Mouse (Mus musculus): Measurements from ENCODE around the gene Wdr27. TPM values are rescaled to one million over a fixed set of nuclear protein-coding genes. Genes with fewer than 3 reads are reported as not detected.
"Not testable (repeated sequence)": the region's sequence is repeated elsewhere in the genome, so short reads cannot be mapped to it uniquely, and the experiment has no call there.

The Wdr27 gene
- polyA plus RNA-seq, 1 experiment: 8.8 TPM

GRCm38 (mm10) chr17:14907136-14907535 lies 35.8 kb downstream of the Wdr27 start:
- 58% methylated on average over 12 of the region's 12 CpGs for WGBS
- DNase-seq: no peak
- Histone ChIP-seq H3K4me3 (replicated peaks; ENCODE audit: extremely low read depth, low read depth, low read length) (no peak overlapping the region), H3K4me1 (ENCODE audit: control insufficient read depth, insufficient read depth, low read length) (no peaks in the 10 kb centered on the region)
- no peak for TF ChIP-seq CTCF (IDR thresholded peaks at IDR 0.05; ENCODE audit: insufficient read depth, low read length)
- no peak for TF ChIP-seq POLR2A (IDR thresholded peaks at IDR 0.05; ENCODE audit: borderline replicate concordance, extremely low read depth, low read depth, low read length)

GRCm38 (mm10) chr17:14906611-14907010 lies 36.3 kb downstream of the Wdr27 start:
- TF ChIP-seq POLR2A (IDR thresholded peaks at IDR 0.05; ENCODE audit: borderline replicate concordance, extremely low read depth, low read depth, low read length): no peak
- TF ChIP-seq CTCF (IDR thresholded peaks at IDR 0.05; ENCODE audit: insufficient read depth, low read length): no peak
- 48% methylated on average over 1 of the region's 1 CpGs for WGBS
- DNase-seq: no peak
- Histone ChIP-seq H3K4me3 (replicated peaks; ENCODE audit: extremely low read depth, low read depth, low read length) (no peak overlapping the region), H3K4me1 (ENCODE audit: control insufficient read depth, insufficient read depth, low read length) (no peaks in the 10 kb centered on the region)

GRCm38 (mm10) chr17:14904637-14905265 lies 38.2 kb downstream of the Wdr27 start:
- no peaks in the 10 kb centered on the region for H3K4me1 ChIP-seq (ENCODE audit: control insufficient read depth, insufficient read depth, low read length)
- DNase-seq: peak; percentile 55
- no peak overlapping the region for H3K4me3 ChIP-seq (replicated peaks; ENCODE audit: extremely low read depth, low read depth, low read length)
- TF ChIP-seq POLR2A (IDR thresholded peaks at IDR 0.05; ENCODE audit: borderline replicate concordance, extremely low read depth, low read depth, low read length): no peak
- peak; percentile 36; the same call in 1 of the 2 replicates for TF ChIP-seq CTCF (IDR thresholded peaks at IDR 0.05; ENCODE audit: insufficient read depth, low read length)
- 49% methylated on average over 7 of the region's 7 CpGs for WGBS

GRCm38 (mm10) chr17:14904206-14904605 lies 38.8 kb downstream of the Wdr27 start:
- 92% methylated on average over 6 of the region's 6 CpGs for WGBS

GRCm38 (mm10) chr17:14903212-14903611 lies 39.7 kb downstream of the Wdr27 start:
- no peak overlapping the region for H3K4me3 ChIP-seq (replicated peaks; ENCODE audit: extremely low read depth, low read depth, low read length)
- no peak for DNase-seq
- TF ChIP-seq POLR2A (IDR thresholded peaks at IDR 0.05; ENCODE audit: borderline replicate concordance, extremely low read depth, low read depth, low read length) (no peak), CTCF (IDR thresholded peaks at IDR 0.05; ENCODE audit: insufficient read depth, low read length) (no peak)
- H3K4me1 ChIP-seq (ENCODE audit: control insufficient read depth, insufficient read depth, low read length): no peaks in the 10 kb centered on the region
- WGBS: 87% methylated on average over 3 of the region's 3 CpGs

More at GRCm38 (mm10) chr17:14904206-14904605, 38.8 kb downstream of the Wdr27 start:
- H3K4me1 ChIP-seq (ENCODE audit: control insufficient read depth, insufficient read depth, low read length): no peaks in the 10 kb centered on the region
- TF ChIP-seq POLR2A (IDR thresholded peaks at IDR 0.05; ENCODE audit: borderline replicate concordance, extremely low read depth, low read depth, low read length) (no peak), CTCF (IDR thresholded peaks at IDR 0.05; ENCODE audit: insufficient read depth, low read length) (no peak)
- H3K4me3 ChIP-seq (replicated peaks; ENCODE audit: extremely low read depth, low read depth, low read length): no peak overlapping the region
- DNase-seq: no peak

- Histone ChIP-seq H3K4me3 (replicated peaks; ENCODE audit: extremely low read depth, low read depth, low read length) (no peak overlapping the region), H3K4me1 (ENCODE audit: control insufficient read depth, insufficient read depth, low read length) (no peaks in the 10 kb centered on the region)
- 84% methylated on average over 1 of the region's 1 CpGs for WGBS
- no peak for TF ChIP-seq POLR2A (IDR thresholded peaks at IDR 0.05; ENCODE audit: borderline replicate concordance, extremely low read depth, low read depth, low read length)
- no peak for TF ChIP-seq CTCF (IDR thresholded peaks at IDR 0.05; ENCODE audit: insufficient read depth, low read length)
- no peak for DNase-seq
These were observed 44.0 kb downstream of the Wdr27 start for GRCm38 (mm10) chr17:14898972-14899371.

GRCm38 (mm10) chr17:14895058-14895457 lies 47.9 kb downstream of the Wdr27 start:
- not testable (repeated sequence) for DNase-seq; H3K4me1 ChIP-seq (ENCODE audit: control insufficient read depth, insufficient read depth, low read length); H3K4me3 ChIP-seq (replicated peaks; ENCODE audit: extremely low read depth, low read depth, low read length)

- Histone ChIP-seq H3K4me3 (replicated peaks; ENCODE audit: extremely low read depth, low read depth, low read length) (no peak overlapping the region), H3K4me1 (ENCODE audit: control insufficient read depth, insufficient read depth, low read length) (no peaks in the 10 kb centered on the region)
- TF ChIP-seq POLR2A (IDR thresholded peaks at IDR 0.05; ENCODE audit: borderline replicate concordance, extremely low read depth, low read depth, low read length) (no peak), CTCF (IDR thresholded peaks at IDR 0.05; ENCODE audit: insufficient read depth, low read length) (no peak)
- 59% methylated on average over 2 of the region's 2 CpGs for WGBS
- DNase-seq: no peak
These were observed 56.0 kb downstream of the Wdr27 start for GRCm38 (mm10) chr17:14886933-14887332.

- 57% methylated on average over 2 of the region's 2 CpGs for whole genome bisulfite sequencing
- peaks cover 4% of the 10 kb centered on the region for H3K4me1 ChIP-seq (ENCODE audit: control insufficient read depth, insufficient read depth, low read length)
- H3K4me3 ChIP-seq (replicated peaks; ENCODE audit: extremely low read depth, low read depth, low read length): no peak overlapping the region
- no peak for TF ChIP-seq CTCF (IDR thresholded peaks at IDR 0.05; ENCODE audit: insufficient read depth, low read length)
- TF ChIP-seq POLR2A (IDR thresholded peaks at IDR 0.05; ENCODE audit: borderline replicate concordance, extremely low read depth, low read depth, low read length): no peak
- no peak for DNase-seq
These were observed 68.2 kb downstream of the Wdr27 start for GRCm38 (mm10) chr17:14874656-14875204.

- H3K4me1 ChIP-seq (ENCODE audit: control insufficient read depth, insufficient read depth, low read length): no peaks in the 10 kb centered on the region
- DNase-seq: no peak
- TF ChIP-seq POLR2A (IDR thresholded peaks at IDR 0.05; ENCODE audit: borderline replicate concordance, extremely low read depth, low read depth, low read length) (no peak), CTCF (IDR thresholded peaks at IDR 0.05; ENCODE audit: insufficient read depth, low read length) (0 out of 2 replicates have a peak, but pooled peaks have one; percentile 5)
- no peak overlapping the region for H3K4me3 ChIP-seq (replicated peaks; ENCODE audit: extremely low read depth, low read depth, low read length)
- 58% methylated on average over 1 of the region's 1 CpGs for WGBS
These were observed 82.7 kb downstream of the Wdr27 start for GRCm38 (mm10) chr17:14860220-14860619.

Data from lung, adult 2 months (tissue).